Mouse (Mus musculus) kidney, embryonic 14.5 days (tissue): Measurements from ENCODE around the gene Gan. TPM values are rescaled to one million over a fixed set of nuclear protein-coding genes. Genes with fewer than 3 reads are reported as not detected.
A peak's percentile ranks its signal among the peaks of the same experiment; 100 is the strongest.

Experiments
- ATAC-seq: fragments of 200-750 bp; cut with Nextera tagmentation; 2 replicates; pipeline ENCODE4 v1.8.0; 2017; ENCODE audit warnings: moderate number of reproducible peaks, mild to moderate bottlenecking, moderate TSS enrichment, moderate library complexity; ENCODE audit not compliant: low FRiP score, low TSS enrichment
- H3K27ac ChIP-seq: fragments of 300-500 bp; sonication (generic); 2 replicates; pipeline ENCODE4 v1.5.1; 2014; ENCODE audit warnings: low read depth, mild to moderate bottlenecking, low read length, moderate library complexity, mixed read lengths
- H3K27me3 ChIP-seq: fragments of 300-500 bp; sonication (generic); 2 replicates; pipeline ENCODE4 v1.6.1; 2014; ENCODE audit warnings: mild to moderate bottlenecking, low read length; ENCODE audit not compliant: control insufficient read depth, insufficient read depth
- H3K36me3 ChIP-seq: fragments of 300-500 bp; sonication (generic); 2 replicates; pipeline ENCODE4 v1.6.1; 2014; ENCODE audit warnings: low read length, mixed read lengths; ENCODE audit not compliant: control insufficient read depth, insufficient read depth
- H3K4me1 ChIP-seq: fragments of 300-500 bp; sonication (generic); 2 replicates; pipeline ENCODE4 v1.6.1; 2014; ENCODE audit warnings: low read length, mixed read lengths; ENCODE audit not compliant: control insufficient read depth, insufficient read depth
- H3K4me2 ChIP-seq: fragments of 300-500 bp; sonication (generic); replicated peaks from 2 replicates; pipeline ENCODE4 v1.6.1; 2014; ENCODE audit warnings: low read depth, mild to moderate bottlenecking, low read length
- H3K4me3 ChIP-seq: fragments of 300-500 bp; sonication (generic); 2 replicates; pipeline ENCODE4 v1.5.1; 2014; ENCODE audit warnings: mild to moderate bottlenecking, low read length
- H3K9ac ChIP-seq: fragments of 300-500 bp; sonication (generic); 2 replicates; pipeline ENCODE4 v1.6.1; 2014; ENCODE audit warnings: low read depth, mild to moderate bottlenecking, low read length, moderate library complexity
- H3K9me3 ChIP-seq: fragments of 300-500 bp; sonication (generic); 2 replicates; pipeline ENCODE4 v1.6.1; 2016; ENCODE audit warnings: low read length; ENCODE audit not compliant: control insufficient read depth
- WGBS: fragments of 180-500 bp; shearing (Covaris S2); extraction: QIAGEN DNeasy Blood & Tissue Kit; methylation state at CpG from one replicate; pipeline ENCODE4 v1.1.7; 2014; 5-methylcytosine and 5-hydroxymethylcytosine counted together
- polyA plus RNA-seq: library from polyadenylated mRNA; unstranded; fragments of >200 nt; fragmentation: Nextera tagmentation; extraction: Ambion mirVana; gene quantifications from 2 replicates; pipeline ENCODE4 v1.2.1, GENCODE M21; 2014

Gene Gan
- polyA plus RNA-seq, 1 experiment from 2014 or later: 3.1 TPM

- WGBS: 90% methylated on average over 6 of the region's 6 CpGs
Observed at GRCm38 (mm10) chr8:117178676-117179075, 20.7 kb downstream of the Gan start.

GRCm38 (mm10) chr8:117182746-117183145 lies 24.8 kb downstream of the Gan start:
- WGBS: 96% methylated on average over 4 of the region's 4 CpGs
- Histone ChIP-seq H3K4me2 (no peak overlapping the region), H3K4me3 (no peak overlapping the region), H3K27me3 (no peaks in the 10 kb centered on the region), H3K36me3 (peaks cover 10% of the 10 kb centered on the region; the same call in 1 of the 2 replicates), H3K9me3 (no peaks in the 10 kb centered on the region), H3K27ac (no peak overlapping the region), H3K9ac (no peak overlapping the region), H3K4me1 (no peaks in the 10 kb centered on the region)
- no peak for ATAC-seq

More at GRCm38 (mm10) chr8:117178676-117179075, 20.7 kb downstream of the Gan start:
- Histone ChIP-seq H3K36me3 (peaks cover 2% of the 10 kb centered on the region; the same call in 1 of the 2 replicates), H3K4me1 (0 out of 2 replicates have a peak, but pooled peaks cover 5% of the 10 kb centered on the region), H3K9me3 (no peaks in the 10 kb centered on the region), H3K27me3 (no peaks in the 10 kb centered on the region), H3K4me2 (no peak overlapping the region), H3K27ac (no peak overlapping the region), H3K4me3 (no peak overlapping the region), H3K9ac (no peak overlapping the region)
- no peak for ATAC-seq

GRCm38 (mm10) chr8:117183664-117184377 lies 25.9 kb downstream of the Gan start:
- Histone ChIP-seq H3K4me1 (no peaks in the 10 kb centered on the region), H3K9me3 (no peaks in the 10 kb centered on the region), H3K4me3 (no peak overlapping the region), H3K9ac (no peak overlapping the region), H3K36me3 (peaks cover 21% of the 10 kb centered on the region), H3K27me3 (no peaks in the 10 kb centered on the region), H3K27ac (no peak overlapping the region), H3K4me2 (no peak overlapping the region)
- WGBS: 90% methylated on average over 8 of the region's 8 CpGs
- ATAC-seq: no peak

GRCm38 (mm10) chr8:117194355-117194754 lies 36.4 kb downstream of the Gan start:
- Histone ChIP-seq H3K9ac (no peak overlapping the region), H3K27me3 (no peaks in the 10 kb centered on the region), H3K9me3 (no peaks in the 10 kb centered on the region), H3K4me3 (no peak overlapping the region), H3K4me2 (no peak overlapping the region), H3K36me3 (peaks cover 58% of the 10 kb centered on the region), H3K4me1 (peaks cover 8% of the 10 kb centered on the region), H3K27ac (no peak overlapping the region)
- ATAC-seq: no peak
- 74% methylated on average over 4 of the region's 4 CpGs for WGBS

- Histone ChIP-seq H3K4me3 (no peak overlapping the region), H3K9me3 (no peaks in the 10 kb centered on the region), H3K27ac (no peak overlapping the region), H3K9ac (no peak overlapping the region), H3K36me3 (peaks cover 40% of the 10 kb centered on the region), H3K27me3 (no peaks in the 10 kb centered on the region), H3K4me2 (no peak overlapping the region), H3K4me1 (peaks cover 26% of the 10 kb centered on the region)
- no peak for ATAC-seq
- 92% methylated on average over 4 of the region's 4 CpGs for WGBS
Observed at GRCm38 (mm10) chr8:117196593-117196992, 38.7 kb downstream of the Gan start.

GRCm38 (mm10) chr8:117197551-117197950 lies 39.6 kb downstream of the Gan start:
- Histone ChIP-seq H3K27me3 (no peaks in the 10 kb centered on the region), H3K27ac (no peak overlapping the region), H3K4me1 (peaks cover 30% of the 10 kb centered on the region), H3K4me2 (no peak overlapping the region), H3K36me3 (peaks cover 34% of the 10 kb centered on the region), H3K4me3 (no peak overlapping the region), H3K9me3 (no peaks in the 10 kb centered on the region), H3K9ac (no peak overlapping the region)
- ATAC-seq: no peak
- 89% methylated on average over 6 of the region's 6 CpGs for whole genome bisulfite sequencing

GRCm38 (mm10) chr8:117198141-117198935 lies 40.4 kb downstream of the Gan start:
- H3K27ac ChIP-seq: no peak overlapping the region; the same call in 1 of the 2 replicates
- H3K9me3 ChIP-seq: no peaks in the 10 kb centered on the region
- H3K36me3 ChIP-seq: peaks cover 30% of the 10 kb centered on the region
- no peaks in the 10 kb centered on the region for H3K27me3 ChIP-seq
- ATAC-seq: peak; percentile 68; the same call in 1 of the 2 replicates
- H3K4me2 ChIP-seq: no peak overlapping the region
- H3K4me1 ChIP-seq: peaks cover 30% of the 10 kb centered on the region
- 39% methylated on average over 20 of the region's 20 CpGs for WGBS
- no peak overlapping the region for H3K4me3 ChIP-seq
- H3K9ac ChIP-seq: no peak overlapping the region

- Histone ChIP-seq H3K4me1 (peaks cover 30% of the 10 kb centered on the region), H3K9me3 (no peaks in the 10 kb centered on the region), H3K36me3 (peaks cover 25% of the 10 kb centered on the region; the same call in 1 of the 2 replicates), H3K27ac (peak overlapping the region; percentile 81; the same call in 1 of the 2 replicates), H3K4me2 (no peak overlapping the region), H3K4me3 (no peak overlapping the region), H3K27me3 (no peaks in the 10 kb centered on the region), H3K9ac (no peak overlapping the region)
- WGBS: 44% methylated on average over 6 of the region's 6 CpGs
- 0 out of 2 replicates have a peak, but pooled peaks have one; percentile 43 for ATAC-seq
Observed at GRCm38 (mm10) chr8:117199658-117200057, 41.7 kb downstream of the Gan start.

GRCm38 (mm10) chr8:117200346-117200745 lies 42.4 kb downstream of the Gan start:
- H3K9me3 ChIP-seq: no peaks in the 10 kb centered on the region
- H3K36me3 ChIP-seq: peaks cover 21% of the 10 kb centered on the region; the same call in 1 of the 2 replicates
- H3K27ac ChIP-seq: peak overlapping the region; percentile 81
- 25% methylated on average over 13 of the region's 13 CpGs for WGBS
- peak; percentile 66 for ATAC-seq
- peaks cover 30% of the 10 kb centered on the region for H3K4me1 ChIP-seq
- H3K4me2 ChIP-seq: no peak overlapping the region
- H3K9ac ChIP-seq: no peak overlapping the region
- no peaks in the 10 kb centered on the region for H3K27me3 ChIP-seq
- no peak overlapping the region for H3K4me3 ChIP-seq
